9 mouse cellular contexts compared by ENCODE assay signal in genomic region chr11:69100639-69101360, GRCm38 (mm10). TPM values are rescaled to one million over a fixed set of nuclear protein-coding genes. Genes with fewer than 3 reads are reported as not detected.
DNase-seq lines count a peak whose midpoint lies in the region; ATAC-seq and TF ChIP-seq lines count a peak whose summit lies in the region.
"Had no signal": no experiment of that assay in that cellular context is flagged by ENCODE, and none has a peak within 500 bp of the region (broad histone marks: within the 10 kb centered on the region; RNA-seq: fewer than 3 reads in every experiment).

No protein-coding gene starts in this region.

- no peak for ATAC-seq in lung, postnatal 0 days
- ATAC-seq in heart, embryonic 14.5 days (ENCODE audit: insufficient number of reproducible peaks, insufficient read depth, low FRiP score, low read depth): no peak
- ATAC-seq in liver, embryonic 16.5 days (ENCODE audit: low read depth): no peak

- H3K9me3 ChIP-seq in lung, postnatal 0 days (ENCODE audit: low read length): no peaks in the 10 kb centered on the region
- H3K9me3 ChIP-seq in heart, embryonic 14.5 days (ENCODE audit: control insufficient read depth, low read length): no peaks in the 10 kb centered on the region
- H3K9me3 ChIP-seq in liver, embryonic 16.5 days (replicated peaks; ENCODE audit: control insufficient read depth, low read length): no peaks in the 10 kb centered on the region

- peaks cover 55% of the 10 kb centered on the region for H3K36me3 ChIP-seq in lung, postnatal 0 days (ENCODE audit: insufficient read depth, low read length)
- H3K36me3 ChIP-seq in heart, embryonic 14.5 days (ENCODE audit: control insufficient read depth, insufficient read depth, low read length): peaks cover 55% of the 10 kb centered on the region
- H3K36me3 ChIP-seq in liver, embryonic 16.5 days (ENCODE audit: control insufficient read depth, insufficient read depth): peaks cover 49% of the 10 kb centered on the region

- peak overlapping the region; percentile 76 for H3K4me2 ChIP-seq in lung, postnatal 0 days (replicated peaks; ENCODE audit: low read depth, low read length)
- peak overlapping the region; percentile 93 for H3K4me2 ChIP-seq in heart, embryonic 14.5 days (ENCODE audit: low read length)
- peak overlapping the region; percentile 96 for H3K4me2 ChIP-seq in liver, embryonic 16.5 days (ENCODE audit: low read depth, low read length)

- DNase-seq in adrenal gland, adult 2 months: peak; percentile 13
- DNase-seq in adrenal gland, postnatal 25 days: no peak
- DNase-seq in lung, postnatal 0 days (ENCODE audit: low spot score): peak; percentile 26
- no peak for DNase-seq in lung, postnatal 36 days
- no peak for DNase-seq in natural killer cell, adult 2 months (ENCODE audit: low spot score in 2 of 2)
- no peak for DNase-seq in spleen, postnatal 36 days (ENCODE audit: low spot score in 2 of 2)

- H3K27me3 ChIP-seq in lung, postnatal 0 days (replicated peaks; ENCODE audit: insufficient read depth, low read length): no peaks in the 10 kb centered on the region
- H3K27me3 ChIP-seq in heart, embryonic 14.5 days (ENCODE audit: control insufficient read depth, insufficient read depth, low read length): no peaks in the 10 kb centered on the region
- no peaks in the 10 kb centered on the region for H3K27me3 ChIP-seq in liver, embryonic 16.5 days (ENCODE audit: control insufficient read depth, insufficient read depth, low read depth, low read length)

- TF ChIP-seq EP300 in lung, postnatal 0 days (IDR thresholded peaks at IDR 0.05): no peak

- no peak overlapping the region for H3K9ac ChIP-seq in lung, postnatal 0 days (replicated peaks; ENCODE audit: low read depth)
- peak overlapping the region; percentile 70 for H3K9ac ChIP-seq in heart, embryonic 14.5 days (ENCODE audit: low read length)
- peak overlapping the region; percentile 1; the same call in 1 of the 2 replicates for H3K9ac ChIP-seq in liver, embryonic 16.5 days (ENCODE audit: low read depth, low read length)

- peaks cover 16% of the 10 kb centered on the region for H3K4me1 ChIP-seq in lung, postnatal 0 days (ENCODE audit: insufficient read depth, low read depth, low read length)
- peaks cover 29 to 40% of the 10 kb centered on the region in 2 experiments for H3K4me1 ChIP-seq in heart, embryonic 14.5 days (ENCODE audit: control insufficient read depth in 2 of 2, insufficient read depth in 2 of 2, low read length in 2 of 2)
- H3K4me1 ChIP-seq in liver, embryonic 16.5 days (ENCODE audit: control insufficient read depth, low read depth, low read length): peaks cover 49% of the 10 kb centered on the region

- WGBS in lung, postnatal 0 days: 83% methylated on average over 20 of the region's 20 CpGs
- WGBS in heart, embryonic 14.5 days: 86% methylated on average over 20 of the region's 20 CpGs
- 74% methylated on average over 20 of the region's 20 CpGs for WGBS in liver, embryonic 16.5 days (ENCODE audit: insufficient replicate concordance)

- H3K27ac ChIP-seq in lung, postnatal 0 days (ENCODE audit: low read length): 0 out of 2 replicates have a peak overlapping the region, but pooled peaks have one; percentile 100
- H3K27ac ChIP-seq in heart, embryonic 14.5 days (replicated peaks in 1 of 2; ENCODE audit: control insufficient read depth in 1 of 2, insufficient read depth in 1 of 2, low read depth in 2 of 2, low read length in 2 of 2): peak overlapping the region; percentile 79 to 99
- H3K27ac ChIP-seq in liver, embryonic 16.5 days (ENCODE audit: low read length): peak overlapping the region; percentile 10

- H3K4me3 ChIP-seq in lung, postnatal 0 days (ENCODE audit: low read depth, low read length): peak overlapping the region; percentile 97
- H3K4me3 ChIP-seq in heart, embryonic 14.5 days (ENCODE audit: control insufficient read depth in 1 of 2, insufficient read depth in 1 of 2, low read depth in 1 of 2, low read length in 2 of 2): peak overlapping the region in 1 of 2 experiments; percentile 53; a peak in 2 of 4 replicates
- H3K4me3 ChIP-seq in liver, embryonic 16.5 days (ENCODE audit: low read depth, low read length): peak overlapping the region; percentile 67

- no peak for TF ChIP-seq CTCF in lung, postnatal 0 days (IDR thresholded peaks at IDR 0.05)

RNA-seq across cellular contexts. Expression of gene Per1, which starts 5.8 kb away (rescaled TPM):
- 10 to 100 TPM; 55.0 to 75.9 TPM for total RNA-seq in adrenal gland, adult 2 months (2021)
- 41.3 and 76.1 TPM in 2 replicates for polyA plus RNA-seq in adrenal gland, adult 2 months (2012; rRNA removed)
- 66.5 and 84.7 TPM in 2 replicates for total RNA-seq in adrenal gland, postnatal 25 days (2021)
- 16.6 and 30.0 TPM in 2 replicates for polyA plus RNA-seq in lung, postnatal 0 days (2015; fragmentation: Nextera tagmentation; extraction: Ambion mirVana)
- polyA plus RNA-seq in heart, embryonic 14.5 days (2014; fragmentation: Nextera tagmentation; extraction: Ambion mirVana): 16.0 and 17.8 TPM in 2 replicates
- 6.9 and 8.5 TPM in 2 replicates for polyA plus RNA-seq in liver, embryonic 16.5 days (2015; fragmentation: Nextera tagmentation; extraction: Ambion mirVana)

RNA-seq across cellular contexts. Expression of gene Vamp2, which starts 12.5 kb away (rescaled TPM):
- total RNA-seq in adrenal gland, adult 2 months (2021): 100 to 1,000 TPM; 104 to 130 TPM
- 425 and 479 TPM in 2 replicates for polyA plus RNA-seq in adrenal gland, adult 2 months (2012; rRNA removed)
- total RNA-seq in adrenal gland, postnatal 25 days (2021): 143 and 163 TPM in 2 replicates
- 45.0 and 50.6 TPM in 2 replicates for polyA plus RNA-seq in lung, postnatal 0 days (2015; fragmentation: Nextera tagmentation; extraction: Ambion mirVana)
- 81.5 and 93.9 TPM in 2 replicates for polyA plus RNA-seq in heart, embryonic 14.5 days (2014; fragmentation: Nextera tagmentation; extraction: Ambion mirVana)
- polyA plus RNA-seq in liver, embryonic 16.5 days (2015; fragmentation: Nextera tagmentation; extraction: Ambion mirVana): 16.4 and 25.4 TPM in 2 replicates

RNA-seq across cellular contexts. Expression of gene Hes7, which starts 19.4 kb away (rescaled TPM):
- total RNA-seq in adrenal gland, adult 2 months (2021): not detected
- 1.3 and 1.6 TPM in 2 replicates for polyA plus RNA-seq in adrenal gland, adult 2 months (2012; rRNA removed)
- total RNA-seq in adrenal gland, postnatal 25 days (2021): not detected in 2 replicates
- 0.38 and 0.49 TPM in 2 replicates for polyA plus RNA-seq in lung, postnatal 0 days (2015; fragmentation: Nextera tagmentation; extraction: Ambion mirVana)
- 0.43 and 0.47 TPM in 2 replicates for polyA plus RNA-seq in heart, embryonic 14.5 days (2014; fragmentation: Nextera tagmentation; extraction: Ambion mirVana)
- 0.06 and 0.07 TPM in 2 replicates for polyA plus RNA-seq in liver, embryonic 16.5 days (2015; fragmentation: Nextera tagmentation; extraction: Ambion mirVana)
- total RNA-seq: common myeloid progenitor, adult 5-6 weeks had no signal

RNA-seq across cellular contexts. Expression of gene 9130213A22Rik, which starts 21.6 kb away (rescaled TPM):
- total RNA-seq in adrenal gland, adult 2 months (2021): under 1 TPM; 0.59 to 0.78 TPM
- 2.3 and 3.0 TPM in 2 replicates for polyA plus RNA-seq in adrenal gland, adult 2 months (2012; rRNA removed)
- 1.2 and 1.6 TPM in 2 replicates for total RNA-seq in adrenal gland, postnatal 25 days (2021)
- 0.42 and 0.50 TPM in 2 replicates for polyA plus RNA-seq in lung, postnatal 0 days (2015; fragmentation: Nextera tagmentation; extraction: Ambion mirVana)
- 0.28 and 1.2 TPM in 2 replicates for polyA plus RNA-seq in heart, embryonic 14.5 days (2014; fragmentation: Nextera tagmentation; extraction: Ambion mirVana)
- 0.07 TPM in 1 of 2 replicates, not detected in the other for polyA plus RNA-seq in liver, embryonic 16.5 days (2015; fragmentation: Nextera tagmentation; extraction: Ambion mirVana)
- total RNA-seq: common myeloid progenitor, adult 5-6 weeks had no signal

RNA-seq across cellular contexts. Expression of gene Aloxe3, which starts 24.9 kb away (rescaled TPM):
- 1 to 10 TPM in 1 of 2 experiments, under 1 TPM in 1; 0.79 to 1.0 TPM for total RNA-seq in adrenal gland, adult 2 months (2021)
- polyA plus RNA-seq in adrenal gland, adult 2 months (2012; rRNA removed): 1.4 and 2.5 TPM in 2 replicates
- total RNA-seq in adrenal gland, postnatal 25 days (2021): 0.64 and 2.8 TPM in 2 replicates
- polyA plus RNA-seq in lung, postnatal 0 days (2015; fragmentation: Nextera tagmentation; extraction: Ambion mirVana): 0.13 and 0.44 TPM in 2 replicates
- 0.09 and 0.15 TPM in 2 replicates for polyA plus RNA-seq in heart, embryonic 14.5 days (2014; fragmentation: Nextera tagmentation; extraction: Ambion mirVana)
- polyA plus RNA-seq in liver, embryonic 16.5 days (2015; fragmentation: Nextera tagmentation; extraction: Ambion mirVana): 0.09 and 0.39 TPM in 2 replicates
- total RNA-seq: common myeloid progenitor, adult 5-6 weeks had no signal

Comparison
In these comparisons a context has a peak if more than half of its experiments do, and no peak if none do; other contexts are left out.
1. DNase-seq: peak in adrenal gland, adult 2 months (single experiment) and lung, postnatal 0 days (single experiment); none in adrenal gland, postnatal 25 days (single experiment), lung, postnatal 36 days (single experiment), natural killer cell, adult 2 months (0 of 2) and spleen, postnatal 36 days (0 of 2).
2. H3K27ac ChIP-seq: peak in every context shown above with its lines; median percentile 100 in lung, postnatal 0 days; 89 in heart, embryonic 14.5 days; 10 in liver, embryonic 16.5 days.
3. Peak in every context shown above with its lines, with median percentiles within 50 percentile points of each other: H3K4me2 ChIP-seq.